Mouse (Mus musculus): ENCODE measurements around the gene Ube4a. TPM values are rescaled to one million over a fixed set of nuclear protein-coding genes. Genes with fewer than 3 reads are reported as not detected.
A peak's percentile ranks its signal among the peaks of the same experiment; 100 is the strongest.

Ube4a gene
- total and polyA plus RNA-seq, 3 experiments = 14.6 to 28.3 (median 18.2) TPM

- TF ChIP-seq E2F4 (IDR thresholded peaks at IDR 0.05; ENCODE audit: insufficient replicate concordance, low read depth, low read length) (no peak), NRF1 (IDR thresholded peaks at IDR 0.05; ENCODE audit: low read depth, low read length) (0 out of 2 replicates have a peak, but pooled peaks have one; percentile 18), UBTF (IDR thresholded peaks at IDR 0.05; ENCODE audit: low read depth, low read length) (0 out of 2 replicates have a peak, but pooled peaks have one; percentile 36), MXI1 (IDR thresholded peaks at IDR 0.05; ENCODE audit: low read depth, low read length) (0 out of 2 replicates have a peak, but pooled peaks have one; percentile 14), CHD1 (IDR thresholded peaks at IDR 0.05; ENCODE audit: low read depth, low read length) (peak; percentile 68; the same call in 1 of the 2 replicates)
- H3K27ac ChIP-seq (ENCODE audit: insufficient read depth, low read depth) = peak overlapping the region; percentile 43
- in situ Hi-C loops (cut with MboI; ENCODE audit: low pct_ligation_motif_present, low pct_unique_long_range_greater_than_20kb, low sequenced_read_pairs) (no loop called here), dilution Hi-C loops (cut with MboI; ENCODE audit: extremely low pct_ligation_motif_present, extremely low pct_unique_long_range_greater_than_20kb, low sequenced_read_pairs) (no loop called here)
- H3K4me2 ChIP-seq (ENCODE audit: insufficient read depth, low read depth, poor library complexity, severe bottlenecking) = peak overlapping the region; percentile 54
- H3K36me3 ChIP-seq (replicated peaks in 1 of 2; ENCODE audit: control insufficient read depth in 1 of 2, insufficient read depth in 1 of 2, low read length in 1 of 2) = no peaks in the 10 kb centered on the region
- H3K4me3 ChIP-seq (replicated peaks in 1 of 3; ENCODE audit: low read depth in 2 of 3, low read length in 2 of 3, poor library complexity in 1 of 3) = peak overlapping the region; percentile 54 to 59 (median 58)
- H3K9me3 ChIP-seq (replicated peaks; ENCODE audit: low read length) = no peaks in the 10 kb centered on the region
- no peaks in the 10 kb centered on the region for H3K27me3 ChIP-seq (replicated peaks)
- no peaks in the 10 kb centered on the region for H3K79me2 ChIP-seq (replicated peaks; ENCODE audit: control insufficient read depth, extremely low read depth, insufficient read depth, poor library complexity, severe bottlenecking)
- DNase-seq (ENCODE audit: extremely low read depth) = no peak
- peaks cover 14 to 24% of the 10 kb centered on the region in 2 experiments for H3K4me1 ChIP-seq (ENCODE audit: control insufficient read depth in 1 of 2, insufficient read depth in 2 of 2)
- peak overlapping the region; percentile 87 for H3K9ac ChIP-seq (ENCODE audit: insufficient read depth, low read depth)
Observed at GRCm38 (mm10) chr9:44985721-44986161, 20.3 kb upstream of the Ube4a start.

- no peak overlapping the region for H3K27ac ChIP-seq (ENCODE audit: insufficient read depth, low read depth)
- no peak for DNase-seq (ENCODE audit: extremely low read depth)
- no peak for TF ChIP-seq MYC (IDR thresholded peaks at IDR 0.05; ENCODE audit: low read depth, low read length)
- no peak for TF ChIP-seq USF1 (IDR thresholded peaks at IDR 0.05; ENCODE audit: low read depth, low read length)
- TF ChIP-seq ETS1 (conservative IDR thresholded peaks at IDR 0.05; ENCODE audit: low read depth, low read length) = no peak
- TF ChIP-seq EP300 (IDR thresholded peaks at IDR 0.05; ENCODE audit: low read length) = no peak
- TF ChIP-seq RAD21 (IDR thresholded peaks at IDR 0.05; ENCODE audit: low read depth, low read length) = no peak
- TF ChIP-seq MAX (IDR thresholded peaks at IDR 0.05; ENCODE audit: low read length) = no peak
- TF ChIP-seq ZC3H11A (IDR thresholded peaks at IDR 0.05; ENCODE audit: low read depth, low read length) = no peak
- no peak for TF ChIP-seq NRF1 (IDR thresholded peaks at IDR 0.05; ENCODE audit: low read depth, low read length)
- TF ChIP-seq ZMIZ1 (IDR thresholded peaks at IDR 0.05; ENCODE audit: low read depth, low read length) = no peak
- TF ChIP-seq POLR2A (IDR thresholded peaks at IDR 0.05; ENCODE audit: low read depth, low read length) = no peak
- peaks cover 3% of the 10 kb centered on the region for H3K27me3 ChIP-seq (replicated peaks)
- no peaks in the 10 kb centered on the region for H3K36me3 ChIP-seq (replicated peaks in 1 of 2; ENCODE audit: control insufficient read depth in 1 of 2, insufficient read depth in 1 of 2, low read length in 1 of 2)
- no peaks in the 10 kb centered on the region for H3K79me2 ChIP-seq (replicated peaks; ENCODE audit: control insufficient read depth, extremely low read depth, insufficient read depth, poor library complexity, severe bottlenecking)
- H3K4me1 ChIP-seq (ENCODE audit: control insufficient read depth in 1 of 2, insufficient read depth in 2 of 2) = peaks cover 27 to 35% of the 10 kb centered on the region in 2 experiments
- H3K4me2 ChIP-seq (ENCODE audit: insufficient read depth, low read depth, poor library complexity, severe bottlenecking) = no peak overlapping the region
- no peak overlapping the region for H3K9ac ChIP-seq (ENCODE audit: insufficient read depth, low read depth)
- H3K9me3 ChIP-seq (replicated peaks; ENCODE audit: low read length) = no peaks in the 10 kb centered on the region
- H3K4me3 ChIP-seq (replicated peaks in 1 of 3; ENCODE audit: low read depth in 2 of 3, low read length in 2 of 3, poor library complexity in 1 of 3) = no peak overlapping the region
- dilution Hi-C loops (cut with MboI; ENCODE audit: extremely low pct_ligation_motif_present, extremely low pct_unique_long_range_greater_than_20kb, low sequenced_read_pairs) = no loop called here
- in situ Hi-C loops (cut with MboI; ENCODE audit: low pct_ligation_motif_present, low pct_unique_long_range_greater_than_20kb, low sequenced_read_pairs) = no loop called here
Observed at GRCm38 (mm10) chr9:44983001-44983400, 17.6 kb upstream of the Ube4a start.

- no peak overlapping the region for H3K4me2 ChIP-seq (ENCODE audit: insufficient read depth, low read depth, poor library complexity, severe bottlenecking)
- H3K9me3 ChIP-seq (replicated peaks; ENCODE audit: low read length) = no peaks in the 10 kb centered on the region
- H3K79me2 ChIP-seq (replicated peaks; ENCODE audit: control insufficient read depth, extremely low read depth, insufficient read depth, poor library complexity, severe bottlenecking) = no peaks in the 10 kb centered on the region
- no peaks in the 10 kb centered on the region for H3K36me3 ChIP-seq (replicated peaks in 1 of 2; ENCODE audit: control insufficient read depth in 1 of 2, insufficient read depth in 1 of 2, low read length in 1 of 2)
- peaks cover 27 to 34% of the 10 kb centered on the region in 2 experiments for H3K4me1 ChIP-seq (ENCODE audit: control insufficient read depth in 1 of 2, insufficient read depth in 2 of 2)
- no peak for DNase-seq (ENCODE audit: extremely low read depth)
- no peak overlapping the region for H3K9ac ChIP-seq (ENCODE audit: insufficient read depth, low read depth)
- H3K4me3 ChIP-seq (replicated peaks in 1 of 3; ENCODE audit: low read depth in 2 of 3, low read length in 2 of 3, poor library complexity in 1 of 3) = no peak overlapping the region
- in situ Hi-C loops (cut with MboI; ENCODE audit: low pct_ligation_motif_present, low pct_unique_long_range_greater_than_20kb, low sequenced_read_pairs) (no loop called here), dilution Hi-C loops (cut with MboI; ENCODE audit: extremely low pct_ligation_motif_present, extremely low pct_unique_long_range_greater_than_20kb, low sequenced_read_pairs) (no loop called here)
- H3K27ac ChIP-seq (ENCODE audit: insufficient read depth, low read depth) = no peak overlapping the region
- TF ChIP-seq E2F4 (IDR thresholded peaks at IDR 0.05; ENCODE audit: insufficient replicate concordance, low read depth, low read length) = no peak
- no peak for TF ChIP-seq JUND (conservative IDR thresholded peaks at IDR 0.05; ENCODE audit: low read depth, low read length)
- TF ChIP-seq MAX (IDR thresholded peaks at IDR 0.05; ENCODE audit: low read length) = no peak
- no peak for TF ChIP-seq ZC3H11A (IDR thresholded peaks at IDR 0.05; ENCODE audit: low read depth, low read length)
- TF ChIP-seq ZMIZ1 (IDR thresholded peaks at IDR 0.05; ENCODE audit: low read depth, low read length) = no peak
- TF ChIP-seq BHLHE40 (IDR thresholded peaks at IDR 0.05; ENCODE audit: low read depth, low read length) = no peak
- TF ChIP-seq NELFE (IDR thresholded peaks at IDR 0.05; ENCODE audit: low read depth, low read length) = no peak
- no peak for TF ChIP-seq ZNF384 (IDR thresholded peaks at IDR 0.05; ENCODE audit: low read depth, low read length)
- TF ChIP-seq RAD21 (IDR thresholded peaks at IDR 0.05; ENCODE audit: low read depth, low read length) = no peak
- TF ChIP-seq SIN3A (IDR thresholded peaks at IDR 0.05; ENCODE audit: low read length) = no peak
- no peak for TF ChIP-seq POLR2A (IDR thresholded peaks at IDR 0.05; ENCODE audit: low read depth, low read length)
- no peak for TF ChIP-seq PAX5 (IDR thresholded peaks at IDR 0.05; ENCODE audit: low read length)
- TF ChIP-seq MYC (IDR thresholded peaks at IDR 0.05; ENCODE audit: low read depth, low read length) = no peak
- no peak for TF ChIP-seq CHD1 (IDR thresholded peaks at IDR 0.05; ENCODE audit: low read depth, low read length)
- peaks cover 4% of the 10 kb centered on the region for H3K27me3 ChIP-seq (replicated peaks)
Observed at GRCm38 (mm10) chr9:44982531-44982930, 17.1 kb upstream of the Ube4a start.
